Mouse (Mus musculus): ENCODE measurements around the gene Cdkn3.
"Not testable (repeated sequence)": the region's sequence is repeated elsewhere in the genome, so short reads cannot be mapped to it uniquely, and the experiment has no call there.

Gene Cdkn3

DNA sequence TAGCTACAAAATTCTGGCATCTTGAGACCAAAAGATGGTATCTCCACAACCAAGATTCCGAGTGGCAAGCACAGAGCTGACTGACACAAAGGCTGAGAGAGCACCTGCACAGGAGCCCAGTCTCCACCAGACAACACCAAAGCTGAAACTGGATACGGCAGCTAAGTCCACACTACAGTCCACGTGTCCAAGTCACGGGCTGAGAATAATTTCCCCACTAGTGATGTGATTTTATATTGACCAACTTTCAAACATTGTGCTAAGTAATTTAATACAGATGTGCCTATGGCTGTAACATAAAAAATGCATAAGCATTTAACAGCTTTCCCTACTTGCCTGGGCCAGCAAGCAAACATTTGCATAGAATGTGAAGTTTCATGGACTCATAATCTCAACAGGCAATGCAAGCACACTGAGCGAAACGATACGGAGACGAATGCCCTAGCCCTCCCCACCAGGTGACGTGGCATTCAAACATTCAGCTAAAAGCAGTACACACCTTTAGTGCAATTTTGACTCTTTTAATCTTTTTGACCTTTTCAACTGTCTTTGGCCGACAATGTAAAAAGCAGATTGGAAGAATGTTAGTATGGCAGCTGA is 23.1 kb downstream of the Cdkn3 start:
- no peak for DNase-seq (ENCODE audit: low spot score in 2 of 2)

DNA sequence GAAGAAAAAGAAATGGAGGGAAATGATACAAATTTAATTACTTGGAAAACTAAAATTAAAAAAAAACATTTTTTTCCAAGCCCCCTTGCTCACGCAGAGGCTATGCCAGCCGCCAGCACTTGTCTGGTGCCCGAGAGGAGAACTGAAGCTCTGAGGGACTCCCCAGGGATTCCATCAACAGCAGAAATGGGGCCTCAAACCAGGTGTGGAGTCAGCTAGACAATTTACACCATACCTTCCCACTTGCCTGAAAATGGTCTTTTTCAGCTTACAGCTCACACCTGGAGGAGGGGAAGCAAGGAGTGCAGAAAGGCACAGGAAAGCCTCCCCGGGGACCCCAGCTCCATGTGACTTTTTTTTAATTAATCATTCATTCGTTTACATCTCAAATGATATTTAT is 24.9 kb downstream of the Cdkn3 start:
- no peak for DNase-seq (ENCODE audit: low spot score in 2 of 2)

DNA sequence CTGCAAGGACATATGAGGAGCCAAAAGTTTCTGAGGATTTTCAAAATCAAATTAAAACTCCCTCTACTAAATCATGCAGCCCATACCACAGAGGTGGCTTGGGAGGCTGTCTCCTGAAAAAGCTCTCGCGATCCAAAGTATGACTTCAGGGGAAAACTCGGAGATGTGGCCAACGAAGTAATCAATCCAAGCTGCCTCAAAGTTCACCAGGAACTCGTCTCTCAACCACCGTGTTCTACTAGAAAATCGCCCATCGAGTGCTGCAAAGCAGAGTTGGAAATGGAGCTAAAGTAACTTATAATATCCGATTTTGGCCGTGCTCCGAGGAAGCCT is 27.1 kb downstream of the Cdkn3 start:
- peak in 1 of 2 experiments; percentile 8 for DNase-seq (ENCODE audit: low spot score in 2 of 2)

DNA sequence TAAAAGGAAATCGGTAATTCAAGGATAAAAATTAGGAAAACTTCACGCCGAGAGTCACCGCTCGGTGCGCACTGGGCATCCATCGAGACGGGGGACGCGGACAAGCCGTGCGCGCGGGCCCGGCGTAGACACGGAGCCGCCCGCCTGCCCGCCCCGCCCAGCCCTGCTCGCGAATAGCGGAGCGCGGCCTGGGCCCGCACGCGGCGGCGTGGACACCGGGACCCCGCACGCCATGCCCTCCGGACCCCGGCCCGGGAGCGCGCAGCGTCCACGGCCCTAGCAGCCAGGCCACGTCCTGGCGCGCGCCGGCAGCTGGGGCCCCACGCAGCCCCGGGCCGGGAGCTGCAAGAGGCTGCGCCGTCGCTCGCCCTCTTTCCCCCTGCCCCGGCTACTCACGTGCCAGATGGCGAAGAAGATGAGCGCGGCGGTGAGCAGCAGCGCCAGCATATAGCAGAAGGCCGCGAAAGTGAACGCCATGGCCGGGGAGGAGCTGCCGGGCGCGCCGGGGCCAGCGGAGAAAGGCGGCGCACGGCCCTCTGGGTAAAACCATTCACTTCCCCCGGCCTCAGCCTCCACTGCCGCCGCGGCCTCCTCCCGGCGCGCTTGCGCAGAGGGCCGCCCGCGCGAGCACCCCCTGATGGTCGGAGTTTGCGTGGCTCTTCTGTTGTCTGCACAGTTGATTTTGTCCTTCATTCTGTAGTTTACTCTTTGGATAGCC is 27.6 kb downstream of the Cdkn3 start, which contains the start of gene Cnih1:
Cnih1 (minus strand) TSS at position 625 of the 718 bp plus-strand sequence.
- DNase-seq (ENCODE audit: low spot score in 2 of 2): peak; percentile 89 to 90

DNA sequence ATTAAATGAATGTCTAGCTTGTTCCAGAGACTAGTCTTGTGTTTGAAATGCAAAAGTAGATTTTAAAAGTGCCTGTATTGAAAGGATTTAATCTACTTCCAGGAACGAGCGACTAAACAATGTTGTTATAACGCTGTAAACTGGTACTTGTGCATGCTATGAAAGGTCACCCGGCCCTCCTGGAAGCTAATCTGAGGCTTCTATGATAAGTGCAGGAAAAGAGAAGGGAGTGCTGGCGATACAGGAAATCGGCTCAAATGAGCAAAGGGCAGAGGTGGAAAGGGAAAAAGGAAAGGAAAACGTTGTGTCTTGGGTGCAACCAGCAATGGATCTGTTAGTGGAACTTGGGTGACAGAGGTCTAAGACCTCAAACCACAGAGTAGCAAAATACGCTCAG is 28.2 kb downstream of the Cdkn3 start:
- no peak for DNase-seq (ENCODE audit: low spot score in 2 of 2)

DNA sequence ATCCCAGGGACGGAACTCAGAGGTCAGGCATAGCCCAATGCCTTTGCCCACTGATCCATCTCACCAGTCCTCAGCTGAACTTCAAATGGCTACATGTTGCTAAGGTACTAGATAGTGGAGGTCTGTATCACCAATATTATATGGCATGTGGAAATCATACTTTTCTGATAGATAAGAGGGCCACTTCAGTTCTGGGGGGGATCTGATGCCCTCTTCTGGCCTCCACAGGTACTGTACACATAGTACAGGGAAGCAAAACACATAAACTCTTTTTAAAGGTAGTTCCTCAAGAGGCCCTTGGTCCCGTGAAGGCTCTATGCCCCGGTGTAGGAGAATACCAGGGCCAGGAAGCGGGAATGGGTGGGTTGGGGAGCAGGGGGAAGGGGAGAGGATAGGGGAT is 30.0 kb downstream of the Cdkn3 start:
- no peak for DNase-seq (ENCODE audit: low spot score in 2 of 2)

DNA sequence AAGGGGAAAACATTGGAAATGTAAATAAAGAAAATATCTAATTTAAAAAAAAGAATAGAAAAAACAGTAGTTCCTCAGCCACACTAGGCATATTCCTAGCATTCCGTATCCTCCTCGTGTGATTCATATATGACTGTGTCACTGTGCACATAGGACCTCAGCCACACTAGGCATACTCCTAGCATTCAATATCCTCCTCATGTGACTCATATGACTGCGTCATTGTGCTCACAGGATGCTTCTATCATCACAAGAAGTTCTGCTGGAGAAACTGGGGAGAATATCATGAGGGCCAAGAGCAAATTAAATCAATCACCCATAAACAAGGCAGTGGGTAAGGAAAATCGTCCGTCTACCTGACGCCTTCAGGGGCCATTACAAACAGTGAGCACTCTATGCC is 30.4 kb downstream of the Cdkn3 start:
- DNase-seq (ENCODE audit: low spot score in 2 of 2): no peak

DNA sequence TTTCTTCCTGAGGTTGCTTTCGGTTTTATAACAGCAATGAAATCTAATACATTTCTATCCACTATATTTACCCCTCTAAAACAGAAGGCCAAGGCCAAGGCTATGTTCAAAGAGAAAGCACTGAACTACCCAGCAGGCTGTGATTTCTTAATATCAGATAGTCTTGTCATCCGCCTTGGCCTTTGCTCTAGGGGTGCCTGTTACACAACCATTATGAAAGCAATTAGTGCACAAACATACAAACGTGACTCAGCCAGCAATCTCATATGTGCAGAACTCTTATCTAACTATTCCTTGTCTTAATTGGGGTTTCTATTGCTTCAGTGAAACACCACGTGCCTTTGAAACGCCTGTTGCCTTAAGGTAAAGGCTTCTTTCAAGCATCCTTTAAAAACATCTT is 33.8 kb downstream of the Cdkn3 start:
- DNase-seq (ENCODE audit: low spot score in 2 of 2): peak; percentile 8 to 16

DNA sequence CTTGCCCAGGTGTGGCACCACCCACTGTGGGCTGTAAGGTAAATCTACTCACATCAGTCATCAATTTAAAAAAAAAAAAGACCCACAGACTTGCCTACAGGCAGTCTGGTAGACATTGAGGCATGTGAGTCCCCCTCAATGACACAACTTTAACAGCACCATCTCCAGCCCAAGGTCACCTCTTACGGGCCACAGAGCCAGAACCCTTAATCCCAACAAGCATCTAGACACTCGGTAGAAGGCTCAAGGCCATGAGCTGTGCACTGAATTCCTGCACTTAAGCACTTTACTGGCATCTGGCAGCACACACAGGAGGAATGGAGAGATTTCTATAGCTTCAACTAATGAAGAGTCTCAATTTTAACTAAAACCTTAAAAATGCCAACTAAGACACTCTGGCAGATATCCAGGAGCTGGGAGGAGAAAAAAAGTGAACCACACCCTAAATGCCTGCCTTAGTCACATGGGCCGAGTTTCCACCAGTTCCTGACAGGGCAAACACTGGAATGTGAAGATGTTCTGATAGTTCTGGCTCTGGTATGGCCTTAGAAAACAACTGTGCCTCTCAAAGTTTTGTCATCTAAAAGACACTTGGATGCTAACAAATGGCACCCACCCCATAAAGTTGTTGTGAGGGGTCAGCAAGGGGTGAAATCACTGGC is 40.5 kb downstream of the Cdkn3 start:
- DNase-seq (ENCODE audit: low spot score in 2 of 2): no peak

DNA sequence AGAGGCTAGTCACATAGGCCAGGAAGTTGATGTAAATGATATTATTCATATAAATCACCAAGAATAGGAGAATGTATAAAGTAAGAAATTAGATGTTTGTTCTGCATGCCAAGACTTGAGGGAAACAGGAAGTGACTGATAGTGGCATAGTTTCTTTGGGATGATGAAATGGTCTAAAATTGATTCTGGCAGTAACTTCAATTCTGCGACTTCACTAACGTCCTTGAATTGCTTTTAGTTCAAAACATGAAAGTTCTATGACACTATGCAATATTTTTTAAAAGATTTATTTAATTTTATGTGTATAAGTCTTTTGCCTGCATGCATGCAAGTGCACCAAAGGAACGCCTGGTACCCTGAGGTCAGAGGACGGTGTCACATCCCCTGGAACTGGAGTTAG is 42.9 kb downstream of the Cdkn3 start:
- no peak for DNase-seq (ENCODE audit: low spot score in 2 of 2)

DNA sequence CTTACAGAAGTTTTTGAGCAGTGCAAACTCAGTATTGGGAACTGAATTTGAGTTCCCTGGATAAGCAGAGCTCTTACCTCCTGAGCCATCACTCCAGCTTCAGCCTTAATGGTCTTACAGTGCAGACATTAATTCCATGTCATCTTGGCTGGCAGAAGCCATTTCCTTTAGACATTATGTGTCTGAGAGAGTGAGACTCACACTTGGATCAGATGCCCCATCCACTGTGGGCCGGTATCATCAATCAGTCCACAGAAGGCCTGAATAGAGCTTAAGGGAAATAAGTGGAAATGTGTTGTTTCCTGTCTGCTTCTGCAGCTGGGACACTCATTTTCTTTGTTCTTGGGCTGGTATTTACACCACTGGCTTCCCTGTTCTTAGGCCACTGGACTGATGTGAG is 43.5 kb downstream of the Cdkn3 start:
- DNase-seq (ENCODE audit: low spot score in 2 of 2): no peak

DNA sequence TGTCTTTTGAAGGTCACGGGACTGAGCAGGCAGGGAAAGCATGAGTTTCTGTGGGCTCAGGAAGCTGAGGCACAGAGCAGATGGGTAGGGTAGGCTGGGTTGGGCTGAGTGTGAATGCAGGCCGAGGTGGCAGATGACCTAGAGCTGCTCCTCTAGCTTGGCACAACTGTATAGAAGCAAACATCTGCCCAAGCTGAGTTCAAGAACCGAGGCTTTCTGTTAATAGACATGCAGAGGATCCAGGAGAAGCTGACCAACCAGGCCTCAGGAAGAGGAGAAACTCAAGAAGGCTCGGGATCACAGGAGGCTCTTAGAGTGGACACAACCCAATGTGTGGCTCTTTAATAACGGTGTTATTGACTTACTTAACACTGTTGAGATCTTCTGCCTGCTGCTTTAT is 45.8 kb downstream of the Cdkn3 start:
- DNase-seq (ENCODE audit: low spot score in 2 of 2): no peak

DNA sequence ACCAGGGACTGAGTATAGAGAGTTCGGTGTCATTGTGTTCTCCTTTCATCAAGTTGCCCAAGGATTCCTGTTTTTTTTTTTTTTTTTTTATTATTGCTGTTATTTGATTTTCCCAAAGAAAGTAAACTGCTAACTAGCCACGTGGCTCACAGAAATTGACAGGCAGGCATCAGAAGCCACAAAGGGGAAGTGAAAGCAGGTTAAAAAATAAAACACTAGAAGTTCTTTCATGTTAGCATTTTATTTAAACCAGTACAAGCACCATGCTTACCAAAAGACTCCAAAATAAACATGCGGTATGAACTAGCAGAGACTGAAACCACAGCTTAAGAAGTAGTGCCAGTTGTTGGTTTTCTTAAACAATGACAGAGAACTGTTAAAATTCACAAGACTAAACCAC is 47.6 kb downstream of the Cdkn3 start:
- DNase-seq (ENCODE audit: low spot score in 2 of 2): no peak

DNA sequence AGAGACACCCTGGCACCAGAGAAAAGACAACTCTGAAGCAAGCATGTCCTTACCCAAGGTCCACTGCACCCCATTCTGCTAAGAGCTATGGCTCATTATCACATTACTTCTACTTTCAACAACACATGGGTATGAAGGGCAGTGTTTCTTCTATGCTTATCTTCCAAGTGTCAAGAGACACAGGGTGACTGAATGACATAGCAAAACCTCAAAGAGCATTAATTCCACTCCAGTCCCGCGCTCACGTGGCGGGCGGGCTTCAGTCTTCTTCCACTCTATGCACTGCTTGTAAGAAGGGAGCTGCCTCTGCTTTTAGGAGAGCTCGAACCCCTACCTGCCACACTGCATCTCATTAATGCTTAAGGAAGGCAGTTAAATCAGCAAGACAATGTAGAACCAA is 55.3 kb downstream of the Cdkn3 start:
- DNase-seq (ENCODE audit: low spot score in 2 of 2): no peak

DNA sequence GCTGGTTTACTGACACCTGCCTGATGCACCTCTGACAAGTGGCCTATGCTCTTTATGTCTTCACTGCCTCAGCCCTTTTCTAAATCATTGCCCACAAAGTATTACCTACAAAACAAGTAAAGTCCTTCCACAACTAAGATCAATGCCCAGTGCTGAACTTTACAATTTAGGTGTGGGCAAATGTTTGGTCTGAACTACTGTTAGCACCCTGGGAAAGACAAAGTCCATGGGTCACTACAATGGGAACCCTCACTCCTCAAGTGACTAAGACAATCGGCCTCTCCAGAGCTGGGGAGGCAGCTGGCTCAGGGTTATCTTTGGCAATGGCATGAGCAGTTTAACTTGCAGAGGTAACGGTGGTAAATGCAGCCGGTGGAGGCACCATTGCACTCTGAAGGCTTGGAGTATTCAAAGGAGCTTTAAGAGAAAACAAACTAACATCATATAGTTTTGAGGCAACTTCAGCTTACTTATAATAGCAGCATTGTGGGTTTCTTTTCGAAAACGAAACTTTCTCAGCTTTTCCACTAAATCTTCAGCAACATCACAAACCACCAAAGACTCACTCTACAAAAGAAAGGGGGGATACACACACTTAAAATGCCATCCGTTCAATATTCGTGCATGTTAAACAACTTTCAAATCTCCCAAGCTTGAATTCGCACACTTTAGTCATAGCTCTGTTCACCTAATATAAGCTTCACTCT is 56.7 kb downstream of the Cdkn3 start:
- no peak for DNase-seq (ENCODE audit: low spot score in 2 of 2)

DNA sequence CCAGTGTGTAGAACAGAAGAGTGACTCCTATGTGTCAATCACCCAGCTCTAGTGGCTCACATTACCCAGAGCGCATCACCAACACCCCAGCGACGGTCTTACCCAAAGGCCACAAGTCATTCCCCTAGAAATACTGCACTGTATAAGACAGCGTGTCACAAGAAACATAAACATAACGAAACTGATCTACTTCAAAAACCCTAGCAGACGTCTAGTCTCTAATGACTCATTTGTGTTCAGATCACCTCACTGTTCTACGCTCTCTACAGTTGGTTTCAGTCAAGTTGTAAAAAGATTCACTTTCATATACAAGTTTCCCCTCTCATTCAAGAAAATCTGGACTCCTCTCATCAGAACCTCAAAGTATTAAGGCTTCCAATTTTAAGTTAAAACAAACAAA is 58.4 kb downstream of the Cdkn3 start:
- DNase-seq (ENCODE audit: low spot score in 2 of 2): no peak

DNA sequence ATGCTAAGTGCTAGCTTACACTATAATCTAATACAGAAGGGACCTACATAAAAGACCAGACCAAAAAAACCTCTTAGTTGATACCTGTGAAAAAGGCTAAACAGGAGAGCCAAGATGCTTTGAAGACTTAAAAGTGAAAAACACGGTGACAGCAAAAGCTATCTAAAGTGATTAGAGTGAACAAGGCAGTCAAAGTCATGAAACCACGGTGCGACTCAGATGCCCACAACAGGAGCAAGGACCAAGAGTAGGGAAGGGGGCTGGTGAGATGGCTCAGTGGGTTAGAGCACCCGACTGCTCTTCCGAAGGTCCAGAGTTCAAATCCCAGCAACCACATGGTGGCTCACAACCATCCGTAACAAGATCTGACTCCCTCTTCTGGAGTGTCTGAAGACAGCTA is 59.6 kb downstream of the Cdkn3 start:
- not testable (repeated sequence) for DNase-seq (ENCODE audit: low spot score in 2 of 2)

Data from urinary bladder, postnatal 36 days (tissue).